Mouse (Mus musculus) megakaryocyte, embryonic 14.5 days (primary cell): ENCODE measurements at regions not wholly inside any gene's neighbourhood (a gene's known extent, or its start where the extent isn't known, plus 50 kb on each side); places are given as distances from the start of the nearest gene placed in this dataset.

Experiments
- FLI1 ChIP-seq: IDR thresholded peaks from 2 replicates; pipeline ENCODE4 v1.6.1; 2012; ENCODE audit warnings: low read length, inconsistent platforms, mixed read lengths
- GATA1 ChIP-seq: IDR thresholded peaks from 3 replicates; pipeline ENCODE4 v1.6.1; 2012; ENCODE audit warnings: mixed read lengths, low read length, inconsistent platforms, borderline replicate concordance

DNA sequence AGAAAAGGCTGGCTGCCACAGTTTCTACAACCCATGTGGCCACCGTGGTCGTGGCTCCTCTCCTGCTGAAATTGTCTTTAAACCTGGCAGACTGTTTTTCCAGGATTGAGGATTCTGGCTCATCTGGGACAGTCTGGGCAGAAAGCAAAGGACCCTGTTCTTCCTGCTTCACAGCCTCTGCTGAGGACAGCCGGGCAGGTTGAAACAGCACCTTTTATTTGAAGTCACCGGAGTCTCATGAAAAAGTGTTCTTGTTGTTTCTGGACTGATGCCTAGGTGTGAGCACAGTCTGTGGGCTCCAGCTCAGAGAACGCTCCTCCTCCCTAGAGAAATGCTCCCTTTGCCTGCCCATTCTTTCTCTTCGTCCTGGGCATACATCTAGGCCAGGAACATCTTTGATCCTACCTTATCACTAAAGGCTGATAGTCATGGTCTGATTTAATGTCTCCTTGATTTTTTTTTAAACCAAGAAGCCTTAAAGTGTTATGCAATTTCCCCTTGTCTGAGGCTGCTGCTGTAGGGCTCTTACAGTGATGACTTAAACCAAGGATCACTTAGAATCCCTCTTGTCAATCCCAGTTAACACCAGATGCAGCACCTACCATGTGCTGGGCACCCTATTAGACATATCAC is 177.0 kb upstream of the Frmd6 start:
- TF ChIP-seq GATA1 (no peak), FLI1 (no peak)
